Mouse (Mus musculus) G1E (cell line): ENCODE results near the gene Grin2a. TPM values are rescaled to one million over a fixed set of nuclear protein-coding genes. Genes with fewer than 3 reads are reported as not detected.

Source experiments
- ATAC-seq: 2 replicates; pipeline ENCODE4 v1.8.0; 2016; ENCODE audit warnings: mild to moderate bottlenecking; ENCODE audit not compliant: insufficient number of reproducible peaks, poor library complexity, low FRiP score, severe bottlenecking; ENCODE audit errors: extremely low read depth
- DNase-seq: peaks from one replicate; pipeline ENCODE4 v3.0.0; 2012; ENCODE audit warnings: low spot score
- H3K27me3 ChIP-seq: 2 replicates; pipeline ENCODE4 v1.6.1; 2012; ENCODE audit warnings: mild to moderate bottlenecking, low read length, inconsistent platforms; ENCODE audit not compliant: insufficient read depth
- H3K36me3 ChIP-seq: replicated peaks from 2 replicates; pipeline ENCODE3; 2012; ENCODE audit warnings: mild to moderate bottlenecking, inconsistent platforms
- H3K4me1 ChIP-seq: 2 replicates; pipeline ENCODE4 v1.6.1; 2012; ENCODE audit warnings: low read depth, low read length, inconsistent platforms, mixed read lengths; ENCODE audit not compliant: insufficient read depth
- H3K4me3 ChIP-seq: 2 replicates; pipeline ENCODE4 v1.5.1; 2012; ENCODE audit warnings: low read depth, mild to moderate bottlenecking, inconsistent platforms, low read length, moderate library complexity, mixed read lengths
- H3K9me3 ChIP-seq: replicated peaks from 2 replicates; pipeline ENCODE4 v1.6.1; 2012; ENCODE audit warnings: inconsistent platforms
- CTCF ChIP-seq: IDR thresholded peaks from 2 replicates; pipeline ENCODE4 v1.5.1; 2012; ENCODE audit warnings: low read depth, low read length, inconsistent platforms, mixed read lengths
- GATA1 ChIP-seq: IDR thresholded peaks from 2 replicates; pipeline ENCODE4 v1.6.1; 2012; ENCODE audit warnings: borderline replicate concordance, low read length, inconsistent platforms, mixed read lengths
- GATA2 ChIP-seq: IDR thresholded peaks from 2 replicates; pipeline ENCODE4 v1.6.1; 2012; ENCODE audit warnings: low read depth, low read length, inconsistent platforms, borderline replicate concordance
- POLR2AphosphoS5 ChIP-seq: IDR thresholded peaks from 2 replicates; pipeline ENCODE4 v1.6.1; 2012; ENCODE audit warnings: low read depth, low read length, inconsistent platforms; ENCODE audit not compliant: insufficient replicate concordance
- TAL1 ChIP-seq: conservative IDR thresholded peaks from 2 replicates; pipeline ENCODE4 v1.6.1; 2012; ENCODE audit warnings: low read depth, low read length, inconsistent platforms, mixed read lengths
- polyA plus RNA-seq: library from polyadenylated mRNA; stranded (reverse); fragments of >175 nt; gene quantifications from 2 replicates; pipeline ENCODE4 v1.2.3, GENCODE M21; 2012
- total RNA-seq, 2 experiments: library from RNA; stranded (forward) in 1 of 2; stranded (reverse) in 1 of 2; fragments of 200-1000 nt in 1 of 2; fragments of >200 nt in 1 of 2; fragmentation: Nextera tagmentation in 1 of 2; gene quantifications; 2 replicates each; pipeline ENCODE4 v1.2.3; 2014 to 2017

The Grin2a gene
- total and polyA plus RNA-seq, 3 experiments: 0.16 TPM; not detected in 2

DNA sequence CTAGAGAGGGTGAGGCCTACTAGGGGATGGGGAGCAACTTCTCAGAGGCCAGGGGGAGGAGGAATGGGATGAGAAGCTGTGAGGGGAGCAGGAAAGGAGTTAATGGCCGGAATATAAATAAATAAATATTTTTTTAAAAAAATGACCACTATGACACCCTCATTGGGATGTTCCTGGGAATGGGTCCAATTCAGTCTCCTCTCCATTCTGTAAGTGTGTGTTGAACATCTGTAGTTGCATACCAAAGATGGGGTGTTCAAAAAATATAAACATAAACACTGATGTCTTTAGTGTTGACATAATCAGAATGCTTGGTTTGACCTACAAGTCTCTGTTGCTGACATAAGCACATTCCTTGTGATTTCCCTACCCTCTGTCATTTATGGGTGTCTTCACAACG, 298.2 kb downstream of the Grin2a start:
- Histone ChIP-seq H3K36me3 (no peaks in the 10 kb centered on the region), H3K4me1 (no peaks in the 10 kb centered on the region), H3K4me3 (no peak overlapping the region), H3K9me3 (no peaks in the 10 kb centered on the region), H3K27me3 (no peaks in the 10 kb centered on the region)
- DNase-seq (no peak), ATAC-seq (no peak)
- no peak for TF ChIP-seq CTCF
- TF ChIP-seq GATA1: no peak
- no peak for TF ChIP-seq TAL1
- TF ChIP-seq GATA2: no peak
- no peak for TF ChIP-seq POLR2AphosphoS5

DNA sequence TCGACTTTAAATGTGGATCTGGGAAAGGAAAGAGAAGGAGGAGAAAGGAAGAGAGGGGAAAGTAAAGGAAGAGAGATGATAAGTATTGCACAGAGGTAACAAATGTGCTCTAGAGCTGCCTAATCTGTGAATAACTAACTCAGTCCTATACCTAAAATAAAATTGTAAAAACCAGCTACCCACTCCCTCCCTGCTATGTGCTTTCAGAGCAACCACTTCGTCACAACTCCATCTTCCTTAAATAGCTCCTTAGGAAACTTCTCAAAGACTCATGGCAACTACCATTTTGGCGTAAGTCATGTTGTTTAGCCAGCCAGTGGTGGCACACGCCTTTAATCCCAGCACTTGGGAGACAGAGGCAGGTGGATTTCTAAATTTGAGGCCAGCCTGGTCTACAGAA, 301.3 kb downstream of the Grin2a start:
- Histone ChIP-seq H3K4me1 (no peaks in the 10 kb centered on the region), H3K36me3 (no peaks in the 10 kb centered on the region), H3K9me3 (no peaks in the 10 kb centered on the region), H3K4me3 (no peak overlapping the region), H3K27me3 (no peaks in the 10 kb centered on the region)
- DNase-seq (no peak), ATAC-seq (no peak)
- TF ChIP-seq POLR2AphosphoS5: no peak
- TF ChIP-seq CTCF: no peak
- TF ChIP-seq GATA2: no peak
- no peak for TF ChIP-seq GATA1
- no peak for TF ChIP-seq TAL1

DNA sequence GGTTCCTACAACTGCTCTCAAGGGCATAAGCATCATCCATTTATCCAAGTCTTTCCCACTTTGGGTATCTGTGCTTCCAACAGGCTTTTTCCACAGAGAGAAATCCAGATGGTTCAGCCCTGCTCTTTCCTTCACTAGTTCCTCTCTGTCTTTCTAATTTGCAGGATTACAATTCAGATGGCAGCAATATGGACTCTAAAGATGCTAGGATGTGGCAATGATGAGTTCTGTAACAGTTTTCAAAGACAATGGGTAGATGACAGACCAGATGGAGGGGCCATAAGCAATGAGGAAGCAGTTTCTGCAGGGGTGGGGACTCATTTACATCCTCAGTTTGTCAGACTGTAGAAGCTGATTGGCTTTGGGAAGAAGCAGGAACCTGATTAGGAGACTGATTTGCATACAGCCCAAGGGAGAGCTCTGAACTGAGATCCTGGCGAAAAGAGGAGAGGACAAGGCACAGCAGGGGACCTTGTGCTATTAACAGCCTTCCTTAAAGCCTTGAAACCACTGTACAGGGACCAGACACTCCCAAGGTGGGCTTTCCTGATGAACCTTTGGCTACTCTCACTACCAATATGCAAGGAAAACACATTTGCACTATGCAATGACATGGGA, 306.7 kb downstream of the Grin2a start:
- DNase-seq: no peak
- ATAC-seq: no peak
- no peak overlapping the region for H3K4me3 ChIP-seq
- H3K27me3 ChIP-seq: no peaks in the 10 kb centered on the region
- no peaks in the 10 kb centered on the region for H3K9me3 ChIP-seq
- H3K36me3 ChIP-seq: no peaks in the 10 kb centered on the region
- TF ChIP-seq CTCF: no peak
- no peaks in the 10 kb centered on the region for H3K4me1 ChIP-seq

DNA sequence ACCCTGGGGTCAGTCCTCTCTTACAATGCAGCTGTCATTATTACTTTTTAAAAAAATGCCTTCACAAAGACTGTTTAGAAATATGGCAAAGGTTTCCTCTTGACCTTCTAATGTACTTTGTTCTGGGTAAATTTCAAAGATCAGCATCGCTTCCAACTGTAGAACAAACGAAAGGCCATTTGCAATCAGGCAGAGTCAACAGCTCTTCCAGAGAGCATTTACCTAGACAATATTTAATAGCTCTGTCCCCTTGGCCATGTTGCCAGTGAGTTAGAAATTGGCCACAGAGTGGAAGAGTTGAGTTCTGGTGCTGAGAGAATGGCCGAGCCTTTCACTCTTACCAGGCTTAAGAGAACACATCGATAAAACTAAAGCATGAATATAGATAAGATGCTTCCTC, 314.8 kb downstream of the Grin2a start:
- H3K36me3 ChIP-seq: no peaks in the 10 kb centered on the region
- no peaks in the 10 kb centered on the region for H3K9me3 ChIP-seq
- TF ChIP-seq CTCF (no peak), TAL1 (no peak), POLR2AphosphoS5 (no peak), GATA2 (no peak), GATA1 (no peak)
- no peaks in the 10 kb centered on the region for H3K4me1 ChIP-seq
- no peak for ATAC-seq
- H3K4me3 ChIP-seq: no peak overlapping the region
- no peak for DNase-seq
- H3K27me3 ChIP-seq: no peaks in the 10 kb centered on the region

DNA sequence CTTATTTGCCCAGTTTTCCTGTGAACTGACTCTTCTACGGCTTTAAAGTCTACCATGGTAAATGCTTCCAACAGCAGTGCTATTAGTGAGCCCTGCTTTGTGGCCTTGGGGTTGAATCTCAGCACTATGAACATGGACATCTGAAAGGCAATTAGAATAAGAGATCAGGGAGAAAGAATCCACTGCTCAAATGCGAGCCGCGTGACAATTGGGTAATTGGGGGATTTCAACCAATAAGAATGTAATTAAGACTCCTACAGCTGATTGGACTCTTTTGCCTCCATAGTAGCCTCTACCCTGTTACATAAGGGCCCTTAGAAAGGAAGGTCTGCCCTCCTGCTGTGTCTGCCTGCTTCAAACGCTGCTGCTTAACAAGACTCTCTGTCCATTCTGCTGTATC, 315.4 kb downstream of the Grin2a start:
- Histone ChIP-seq H3K4me1 (no peaks in the 10 kb centered on the region), H3K9me3 (no peaks in the 10 kb centered on the region), H3K4me3 (no peak overlapping the region), H3K27me3 (no peaks in the 10 kb centered on the region), H3K36me3 (no peaks in the 10 kb centered on the region)
- TF ChIP-seq GATA2 (no peak), TAL1 (no peak), POLR2AphosphoS5 (no peak), GATA1 (no peak), CTCF (no peak)
- ATAC-seq: no peak
- no peak for DNase-seq

DNA sequence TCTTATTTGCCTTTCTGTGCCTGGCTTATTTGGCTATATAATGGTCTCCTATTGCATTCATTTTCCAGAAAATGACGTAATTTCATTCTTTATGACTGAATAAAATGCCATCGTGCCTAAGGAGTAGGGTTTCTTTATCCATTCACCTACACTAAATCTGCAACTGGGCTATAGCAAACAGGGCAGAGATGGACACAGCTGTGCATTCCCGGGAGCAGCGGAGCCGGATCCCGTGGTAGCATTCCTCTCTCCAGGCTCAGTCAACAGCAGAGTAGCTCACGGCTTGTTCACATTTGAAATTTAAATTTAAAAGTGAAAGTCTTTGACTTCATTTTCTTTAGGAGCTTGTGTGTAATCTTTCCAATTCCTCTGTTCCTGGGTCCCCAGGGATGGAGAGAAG, 316.6 kb downstream of the Grin2a start:
- TF ChIP-seq GATA2 (no peak), TAL1 (no peak), CTCF (no peak), POLR2AphosphoS5 (no peak), GATA1 (no peak)
- Histone ChIP-seq H3K36me3 (no peaks in the 10 kb centered on the region), H3K4me1 (no peaks in the 10 kb centered on the region), H3K4me3 (no peak overlapping the region), H3K9me3 (no peaks in the 10 kb centered on the region), H3K27me3 (no peaks in the 10 kb centered on the region)
- ATAC-seq (no peak), DNase-seq (no peak)

DNA sequence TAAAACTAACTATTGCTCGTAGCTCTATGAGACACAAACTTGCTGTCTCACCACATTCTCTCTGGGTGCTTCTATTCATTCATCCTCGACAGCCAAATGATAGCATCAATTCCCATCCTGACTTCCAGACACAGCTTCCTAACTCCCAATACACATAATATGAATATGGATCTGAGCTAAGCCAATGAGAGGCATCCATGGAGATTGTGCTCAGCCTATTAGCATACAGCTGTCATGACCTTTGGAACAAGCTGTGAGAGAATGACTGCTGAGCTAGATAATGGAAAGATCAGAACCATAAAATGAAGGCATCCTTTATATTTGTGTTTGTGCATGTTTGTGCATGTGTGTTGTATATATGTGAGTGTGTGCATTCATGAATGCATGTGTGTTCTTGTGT, 323.0 kb downstream of the Grin2a start:
- ATAC-seq (no peak), DNase-seq (no peak)
- H3K27me3 ChIP-seq: no peaks in the 10 kb centered on the region
- no peaks in the 10 kb centered on the region for H3K9me3 ChIP-seq
- H3K4me3 ChIP-seq: no peak overlapping the region
- no peaks in the 10 kb centered on the region for H3K4me1 ChIP-seq
- TF ChIP-seq TAL1 (no peak), POLR2AphosphoS5 (no peak), GATA2 (no peak), GATA1 (no peak), CTCF (no peak)
- H3K36me3 ChIP-seq: no peaks in the 10 kb centered on the region
